Mouse (Mus musculus) olfactory bulb, adult 2 months (tissue): ENCODE results near the gene 1810009A15Rik.
"Not testable (repeated sequence)": the region's sequence is repeated elsewhere in the genome, so short reads cannot be mapped to it uniquely, and the experiment has no call there.

Experiments
- CTCF ChIP-seq: fragments of 200-500 bp; IDR thresholded peaks from 2 replicates; pipeline ENCODE4 v1.5.1; 2012; ENCODE audit warnings: low read depth, mild to moderate bottlenecking, low read length, moderate library complexity; ENCODE audit not compliant: insufficient read depth
- POLR2A ChIP-seq: fragments of 200-500 bp; IDR thresholded peaks from 2 replicates; pipeline ENCODE4 v1.6.1; 2012; ENCODE audit warnings: mild to moderate bottlenecking, low read depth, low read length, moderate library complexity; ENCODE audit not compliant: insufficient read depth

DNA sequence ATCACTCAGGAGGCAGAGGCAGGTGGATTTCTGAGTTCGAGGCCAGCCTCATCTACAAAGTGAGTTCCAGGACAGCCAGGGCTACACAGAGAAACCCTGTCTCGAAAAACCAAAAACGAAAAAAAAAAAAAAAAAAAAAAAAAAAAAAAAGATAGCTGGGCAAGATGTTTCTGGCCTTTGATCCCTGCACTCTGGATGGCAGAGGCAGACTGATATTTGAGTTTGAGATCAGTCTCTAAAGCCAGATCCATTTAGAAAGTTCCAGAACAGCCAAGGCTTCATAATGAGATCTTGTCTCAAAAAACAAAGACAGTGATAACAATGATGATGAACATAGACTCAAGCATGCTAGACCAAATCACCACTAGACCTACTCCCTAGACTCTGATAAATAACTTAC lies 18.3 kb upstream of the 1810009A15Rik start:
- not testable (repeated sequence) for TF ChIP-seq POLR2A, CTCF
